Mouse (Mus musculus) olfactory bulb, adult 2 months (tissue): ENCODE results near the gene Lsm14a.

ENCODE experiments used
- CTCF ChIP-seq: fragments of 200-500 bp; IDR thresholded peaks from 2 replicates; pipeline ENCODE4 v1.5.1; 2012; ENCODE audit warnings: low read depth, mild to moderate bottlenecking, low read length, moderate library complexity; ENCODE audit not compliant: insufficient read depth
- POLR2A ChIP-seq: fragments of 200-500 bp; IDR thresholded peaks from 2 replicates; pipeline ENCODE4 v1.6.1; 2012; ENCODE audit warnings: mild to moderate bottlenecking, low read depth, low read length, moderate library complexity; ENCODE audit not compliant: insufficient read depth

DNA sequence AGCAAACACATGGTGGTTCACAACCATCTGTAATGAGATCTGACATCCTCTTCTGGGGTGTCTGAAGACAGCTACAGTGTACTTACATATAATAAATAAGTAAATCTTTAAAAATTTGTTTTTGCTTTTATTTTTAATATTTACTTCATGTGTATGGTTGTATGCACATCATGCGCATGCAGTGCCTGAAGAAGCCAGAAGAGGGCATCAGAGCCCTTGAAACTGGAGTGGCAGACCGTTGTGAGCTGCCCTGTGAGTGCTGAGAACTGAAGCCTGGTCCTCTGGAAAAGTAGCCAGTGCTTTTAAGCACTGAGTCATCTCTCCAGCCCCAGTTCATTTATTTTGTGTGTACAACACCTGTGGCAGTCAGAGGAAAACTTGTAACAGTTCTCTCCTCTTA is 69.1 kb downstream of the Lsm14a start:
- no peak for TF ChIP-seq POLR2A
- no peak for TF ChIP-seq CTCF
